Mouse (Mus musculus) neural tube, embryonic 14.5 days (tissue): ENCODE results near the gene Myt1. TPM values are rescaled to one million over a fixed set of nuclear protein-coding genes. Genes with fewer than 3 reads are reported as not detected.
"Not testable (repeated sequence)": the region's sequence is repeated elsewhere in the genome, so short reads cannot be mapped to it uniquely, and the experiment has no call there.

ENCODE experiments used
- ATAC-seq: fragments of 200-750 bp; cut with Nextera tagmentation; 2 replicates; pipeline ENCODE4 v1.8.0; 2017; ENCODE audit warnings: low read depth, mild to moderate bottlenecking, moderate TSS enrichment, moderate library complexity
- H3K27ac ChIP-seq: fragments of 300-500 bp; sonication (generic); 2 replicates; pipeline ENCODE4 v1.5.1; 2014; ENCODE audit warnings: low read depth, mild to moderate bottlenecking, control low read depth, low read length, moderate library complexity, mixed read lengths
- H3K27me3 ChIP-seq: fragments of 300-500 bp; sonication (generic); 2 replicates; pipeline ENCODE4 v1.6.1; 2014; ENCODE audit warnings: low read length; ENCODE audit not compliant: control insufficient read depth, insufficient read depth
- H3K36me3 ChIP-seq: fragments of 300-500 bp; sonication (generic); 2 replicates; pipeline ENCODE4 v1.6.1; 2014; ENCODE audit warnings: low read length, mixed read lengths; ENCODE audit not compliant: control insufficient read depth, insufficient read depth
- H3K4me1 ChIP-seq: fragments of 300-500 bp; sonication (generic); 2 replicates; pipeline ENCODE4 v1.6.1; 2014; ENCODE audit warnings: low read length; ENCODE audit not compliant: control insufficient read depth, insufficient read depth
- H3K4me2 ChIP-seq: fragments of 300-500 bp; sonication (generic); 2 replicates; pipeline ENCODE4 v1.6.1; 2014; ENCODE audit warnings: mild to moderate bottlenecking, low read depth, low read length, control low read depth
- H3K4me3 ChIP-seq: fragments of 300-500 bp; sonication (generic); 2 replicates; pipeline ENCODE4 v1.5.1; 2014; ENCODE audit warnings: low read depth, low read length, control low read depth, mixed read lengths
- H3K9ac ChIP-seq: fragments of 300-500 bp; sonication (generic); replicated peaks from 2 replicates; pipeline ENCODE4 v1.6.1; 2014; ENCODE audit warnings: low read depth, mild to moderate bottlenecking, control low read depth, low read length, mixed read lengths
- H3K9me3 ChIP-seq: fragments of 300-500 bp; sonication (generic); 2 replicates; pipeline ENCODE4 v1.6.1; 2016; ENCODE audit warnings: low read length; ENCODE audit not compliant: control insufficient read depth
- WGBS: fragments of 180-500 bp; shearing (Covaris S2); extraction: QIAGEN DNeasy Blood & Tissue Kit; methylation state at CpG from one replicate; pipeline ENCODE4 v1.1.7; 2014; 5-methylcytosine and 5-hydroxymethylcytosine counted together
- polyA plus RNA-seq: library from polyadenylated mRNA; unstranded; fragments of >200 nt; fragmentation: Nextera tagmentation; extraction: Ambion mirVana; gene quantifications from 2 replicates; pipeline ENCODE4 v1.2.1, GENCODE M21; 2014

Gene Myt1
- polyA plus RNA-seq, 1 experiment from 2014 or later = 26.9 TPM

- H3K36me3 ChIP-seq = peaks cover 46% of the 10 kb centered on the region
- not testable (repeated sequence) for H3K27me3 ChIP-seq, H3K4me3 ChIP-seq, H3K27ac ChIP-seq, H3K4me1 ChIP-seq, H3K4me2 ChIP-seq, H3K9me3 ChIP-seq, ATAC-seq, H3K9ac ChIP-seq
- WGBS = 84% methylated on average over 8 of the region's 8 CpGs
Observed at GRCm38 (mm10) chr2:181793186-181793585, 30.1 kb downstream of the Myt1 start.

GRCm38 (mm10) chr2:181795641-181796130, 32.6 kb downstream of the Myt1 start:
- no peaks in the 10 kb centered on the region for H3K27me3 ChIP-seq
- H3K4me2 ChIP-seq = no peak overlapping the region
- no peaks in the 10 kb centered on the region for H3K4me1 ChIP-seq
- peak; percentile 68 for ATAC-seq
- no peak overlapping the region for H3K27ac ChIP-seq
- no peaks in the 10 kb centered on the region for H3K9me3 ChIP-seq
- WGBS = 43% methylated on average over 3 of the region's 3 CpGs
- H3K36me3 ChIP-seq = peaks cover 35% of the 10 kb centered on the region
- H3K9ac ChIP-seq = no peak overlapping the region
- no peak overlapping the region for H3K4me3 ChIP-seq

GRCm38 (mm10) chr2:181797672-181798071, 34.5 kb downstream of the Myt1 start:
- no peaks in the 10 kb centered on the region for H3K9me3 ChIP-seq
- H3K36me3 ChIP-seq = peaks cover 46% of the 10 kb centered on the region
- 73% methylated on average over 8 of the region's 8 CpGs for WGBS
- H3K27me3 ChIP-seq = no peaks in the 10 kb centered on the region
- H3K27ac ChIP-seq = no peak overlapping the region
- H3K4me3 ChIP-seq = no peak overlapping the region
- H3K9ac ChIP-seq = no peak overlapping the region
- no peak for ATAC-seq
- no peaks in the 10 kb centered on the region for H3K4me1 ChIP-seq
- H3K4me2 ChIP-seq = no peak overlapping the region

GRCm38 (mm10) chr2:181829032-181829650, 66.0 kb downstream of the Myt1 start:
- no peak for ATAC-seq
- H3K4me3 ChIP-seq = no peak overlapping the region
- H3K4me2 ChIP-seq = no peak overlapping the region
- H3K27me3 ChIP-seq = no peaks in the 10 kb centered on the region
- no peaks in the 10 kb centered on the region for H3K9me3 ChIP-seq
- WGBS = 78% methylated on average over 2 of the region's 2 CpGs
- no peaks in the 10 kb centered on the region for H3K4me1 ChIP-seq
- H3K27ac ChIP-seq = no peak overlapping the region
- H3K36me3 ChIP-seq = peaks cover 22% of the 10 kb centered on the region
- H3K9ac ChIP-seq = no peak overlapping the region

- 79% methylated on average over 2 of the region's 2 CpGs for WGBS
- no peak overlapping the region for H3K4me3 ChIP-seq
- H3K27me3 ChIP-seq = no peaks in the 10 kb centered on the region
- H3K4me2 ChIP-seq = no peak overlapping the region
- ATAC-seq = no peak
- H3K27ac ChIP-seq = no peak overlapping the region
- H3K9me3 ChIP-seq = no peaks in the 10 kb centered on the region
- H3K4me1 ChIP-seq = peaks cover 3% of the 10 kb centered on the region; the same call in 1 of the 2 replicates
- H3K36me3 ChIP-seq = no peaks in the 10 kb centered on the region; the same call in 1 of the 2 replicates
- no peak overlapping the region for H3K9ac ChIP-seq
Observed at GRCm38 (mm10) chr2:181832745-181833144, 69.6 kb downstream of the Myt1 start.

GRCm38 (mm10) chr2:181837372-181838292, 74.5 kb downstream of the Myt1 start, which contains the start of gene Pcmtd2:
Pcmtd2 (plus strand) TSS chr2:181837854.
- peak within 1 kb of the TSS; percentile 65 for H3K4me2 ChIP-seq
- peak within 1 kb of the TSS; percentile 67 for H3K9ac ChIP-seq
- WGBS = under 1% methylated on average over 35 of the region's 35 CpGs
- no peaks in the 10 kb centered on the region for H3K27me3 ChIP-seq
- no peaks in the 10 kb centered on the region for H3K9me3 ChIP-seq
- peaks cover 10% of the 10 kb centered on the region; the same call in 1 of the 2 replicates for H3K4me1 ChIP-seq
- no peaks in the 10 kb centered on the region; the same call in 1 of the 2 replicates for H3K36me3 ChIP-seq
- peak within 1 kb of the TSS; percentile 51 for H3K4me3 ChIP-seq
- peak within 1 kb of the TSS; percentile 69; the same call in 1 of the 2 replicates for H3K27ac ChIP-seq
- ATAC-seq = peak; percentile 98

- Histone ChIP-seq H3K4me1 (peaks cover 10% of the 10 kb centered on the region; the same call in 1 of the 2 replicates), H3K27ac (no peak overlapping the region; the same call in 1 of the 2 replicates), H3K9me3 (no peaks in the 10 kb centered on the region), H3K27me3 (no peaks in the 10 kb centered on the region), H3K9ac (peak overlapping the region; percentile 67), H3K4me2 (peak overlapping the region; percentile 65), H3K36me3 (no peaks in the 10 kb centered on the region; the same call in 1 of the 2 replicates), H3K4me3 (peak overlapping the region; percentile 51)
- 0% methylated on average over 3 of the region's 3 CpGs for WGBS
- ATAC-seq = peak; percentile 32; the same call in 1 of the 2 replicates
Observed at GRCm38 (mm10) chr2:181838293-181838680, 75.2 kb downstream of the Myt1 start.

DNA sequence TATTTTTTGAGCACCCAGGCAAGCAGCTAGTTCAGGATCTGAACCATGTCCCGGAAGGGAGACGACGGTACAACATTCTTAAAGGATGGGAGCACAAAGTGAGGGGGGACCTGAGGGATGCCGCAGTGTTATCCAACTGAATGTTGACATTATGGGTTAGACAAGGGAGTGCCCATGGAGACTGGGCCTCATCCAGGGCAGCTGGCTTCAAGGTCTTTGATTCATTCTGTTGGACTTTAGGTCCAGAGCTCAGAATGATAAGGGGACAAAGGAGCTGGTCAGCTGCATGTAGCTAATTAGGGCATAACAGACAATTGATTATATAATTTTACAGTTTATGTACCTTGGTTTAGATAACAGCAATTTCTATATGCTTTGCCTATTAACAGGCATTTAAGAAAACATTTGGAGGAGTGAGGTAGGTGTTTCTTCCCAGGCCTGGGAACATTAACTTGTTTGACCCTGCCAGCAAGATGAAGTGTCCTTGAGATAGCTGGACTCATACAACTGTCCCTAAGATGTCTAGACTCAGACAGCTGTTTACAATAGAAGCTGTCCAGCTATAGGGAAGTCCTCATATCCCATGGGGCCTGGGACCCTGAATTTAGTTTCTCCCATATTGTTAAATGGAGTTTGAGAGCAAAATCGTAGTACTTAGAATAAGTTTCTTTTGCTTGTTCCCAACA, 82.7 kb downstream of the Myt1 start:
- no peaks in the 10 kb centered on the region for H3K9me3 ChIP-seq
- H3K36me3 ChIP-seq = peaks cover 37% of the 10 kb centered on the region
- ATAC-seq = no peak
- 92% methylated on average over 5 of the region's 5 CpGs for WGBS
- H3K4me2 ChIP-seq = no peak overlapping the region
- H3K27ac ChIP-seq = no peak overlapping the region
- no peak overlapping the region for H3K4me3 ChIP-seq
- H3K4me1 ChIP-seq = no peaks in the 10 kb centered on the region
- no peaks in the 10 kb centered on the region for H3K27me3 ChIP-seq
- no peak overlapping the region for H3K9ac ChIP-seq
